Comparison of ENCODE assay signal across 13 mouse cellular contexts in genomic region chr12:21125675-21126470, GRCm38 (mm10).
DNase-seq lines count a peak whose midpoint lies in the region; ATAC-seq and TF ChIP-seq lines count a peak whose summit lies in the region.
"Had no signal": no experiment of that assay in that cellular context is flagged by ENCODE, and none has a peak within 500 bp of the region (broad histone marks: within the 10 kb centered on the region; RNA-seq: fewer than 3 reads in every experiment).

No protein-coding gene starts in this region.

- TF ChIP-seq CTCF in heart, adult 2 months (IDR thresholded peaks at IDR 0.05): no peak

- H3K9ac ChIP-seq in heart, embryonic 13.5 days: peak overlapping the region; percentile 5; the same call in 1 of the 2 replicates
- H3K9ac ChIP-seq in heart, adult 2 months (ENCODE audit: low read depth, low read length): no peak overlapping the region
- peak overlapping the region; percentile 3; the same call in 1 of the 2 replicates for H3K9ac ChIP-seq in hindbrain, embryonic 14.5 days
- H3K9ac ChIP-seq in stomach, embryonic 15.5 days: no peak overlapping the region

- no peaks in the 10 kb centered on the region for H3K36me3 ChIP-seq in heart, embryonic 13.5 days
- H3K36me3 ChIP-seq in heart, adult 2 months (ENCODE audit: control insufficient read depth, insufficient read depth, low read length): peaks cover 7% of the 10 kb centered on the region
- H3K36me3 ChIP-seq in megakaryocyte, embryonic 14.5 days (replicated peaks; ENCODE audit: low read length): peaks cover 3% of the 10 kb centered on the region
- H3K36me3 ChIP-seq in hindbrain, embryonic 14.5 days (replicated peaks; ENCODE audit: control insufficient read depth, insufficient read depth): no peaks in the 10 kb centered on the region
- H3K36me3 ChIP-seq in stomach, embryonic 15.5 days: no peaks in the 10 kb centered on the region

- H3K79me2 ChIP-seq in heart, adult 2 months (replicated peaks; ENCODE audit: control insufficient read depth, insufficient read depth, low read length): peaks cover 11% of the 10 kb centered on the region

- no peak for ATAC-seq in heart, embryonic 13.5 days (ENCODE audit: extremely low read depth, insufficient number of reproducible peaks, low FRiP score, low TSS enrichment)
- no peak for ATAC-seq in megakaryocyte, adult 5-6 weeks (ENCODE audit: poor library complexity, severe bottlenecking)
- ATAC-seq in hindbrain, embryonic 14.5 days (ENCODE audit: low FRiP score): no peak; the same call in 1 of the 2 replicates
- no peak for ATAC-seq in stomach, embryonic 15.5 days (ENCODE audit: insufficient read depth, low FRiP score, low read depth)

- 60% methylated on average over 10 of the region's 10 CpGs for WGBS in heart, embryonic 13.5 days
- WGBS in heart, adult 2 months: 60% methylated on average over 10 of the region's 10 CpGs
- 62% methylated on average over 10 of the region's 10 CpGs for WGBS in hindbrain, embryonic 14.5 days
- 49% methylated on average over 10 of the region's 10 CpGs for WGBS in stomach, embryonic 15.5 days

- intact Hi-C loops in heart, adult 2 months (cut with DNase I): no loop called here

- H3K4me1 ChIP-seq in heart, embryonic 13.5 days: peaks cover 58% of the 10 kb centered on the region
- H3K4me1 ChIP-seq in heart, adult 2 months (ENCODE audit: control insufficient read depth, insufficient read depth, low read length): peaks cover 28% of the 10 kb centered on the region
- peaks cover 100% of the 10 kb centered on the region for H3K4me1 ChIP-seq in megakaryocyte, embryonic 14.5 days
- H3K4me1 ChIP-seq in hindbrain, embryonic 14.5 days (replicated peaks; ENCODE audit: control insufficient read depth, insufficient read depth, low read length): peaks cover 24% of the 10 kb centered on the region
- H3K4me1 ChIP-seq in stomach, embryonic 15.5 days: peaks cover 19% of the 10 kb centered on the region; the same call in 1 of the 2 replicates

- no peaks in the 10 kb centered on the region for H3K27me3 ChIP-seq in heart, embryonic 13.5 days (replicated peaks)
- H3K27me3 ChIP-seq in heart, adult 2 months (ENCODE audit: control insufficient read depth, insufficient read depth, low read length): no peaks in the 10 kb centered on the region
- H3K27me3 ChIP-seq in megakaryocyte, embryonic 14.5 days (replicated peaks): no peaks in the 10 kb centered on the region
- no peaks in the 10 kb centered on the region for H3K27me3 ChIP-seq in hindbrain, embryonic 14.5 days (ENCODE audit: control insufficient read depth, insufficient read depth, low read length)
- H3K27me3 ChIP-seq in stomach, embryonic 15.5 days (replicated peaks): no peaks in the 10 kb centered on the region
- H3K27me3 ChIP-seq: CH12.LX had no signal

- TF ChIP-seq EP300 in heart, adult 2 months (IDR thresholded peaks at IDR 0.05; ENCODE audit: insufficient read depth, low read depth, low read length): no peak

- no peak for TF ChIP-seq POLR2A in heart, adult 2 months (IDR thresholded peaks at IDR 0.05; ENCODE audit: insufficient read depth, low read depth, low read length)

- H3K27ac ChIP-seq in heart, embryonic 13.5 days (replicated peaks): no peak overlapping the region
- no peak overlapping the region; the same call in 1 of the 2 replicates for H3K27ac ChIP-seq in heart, adult 2 months
- peak overlapping the region; percentile 65; the same call in 1 of the 2 replicates for H3K27ac ChIP-seq in hindbrain, embryonic 14.5 days
- 0 out of 2 replicates have a peak overlapping the region, but pooled peaks have one; percentile 16 for H3K27ac ChIP-seq in stomach, embryonic 15.5 days

- H3K9me3 ChIP-seq in heart, embryonic 13.5 days: no peaks in the 10 kb centered on the region
- no peaks in the 10 kb centered on the region for H3K9me3 ChIP-seq in megakaryocyte, embryonic 14.5 days
- H3K9me3 ChIP-seq in hindbrain, embryonic 14.5 days (ENCODE audit: control insufficient read depth, low read length): peaks cover 2% of the 10 kb centered on the region; the same call in 1 of the 2 replicates
- H3K9me3 ChIP-seq in stomach, embryonic 15.5 days: no peaks in the 10 kb centered on the region

- no peak overlapping the region for H3K4me2 ChIP-seq in heart, embryonic 13.5 days
- H3K4me2 ChIP-seq in hindbrain, embryonic 14.5 days (replicated peaks): no peak overlapping the region
- H3K4me2 ChIP-seq in stomach, embryonic 15.5 days: no peak overlapping the region

- DNase-seq in heart, adult 2 months: no peak
- no peak for DNase-seq in hindbrain, embryonic 14.5 days (ENCODE audit: low spot score)
- DNase-seq in layer of hippocampus, postnatal 25 days (ENCODE audit: extremely low spot score in 1 of 2, low spot score in 1 of 2): no peak
- no peak for DNase-seq in right cerebral cortex, adult 18-20 months
- DNase-seq: left cerebral cortex, postnatal 4 days; lung, adult 18-20 months; thymus, postnatal 36 days had no signal

- no peak overlapping the region for H3K4me3 ChIP-seq in heart, embryonic 13.5 days
- no peak overlapping the region for H3K4me3 ChIP-seq in heart, adult 2 months
- H3K4me3 ChIP-seq in megakaryocyte, embryonic 14.5 days (replicated peaks): peak overlapping the region; percentile 60
- no peak overlapping the region for H3K4me3 ChIP-seq in hindbrain, embryonic 14.5 days (replicated peaks; ENCODE audit: low read length)
- no peak overlapping the region for H3K4me3 ChIP-seq in stomach, embryonic 15.5 days (replicated peaks)
- H3K4me3 ChIP-seq: erythroblast, embryonic 14.5 days had no signal

Comparison
In these comparisons a context has a peak if more than half of its experiments do, and no peak if none do; other contexts are left out.
1. H3K9ac ChIP-seq: peak in heart, embryonic 13.5 days (single experiment) and hindbrain, embryonic 14.5 days (single experiment); none in heart, adult 2 months (single experiment) and stomach, embryonic 15.5 days (single experiment).
2. H3K27ac ChIP-seq: peak in hindbrain, embryonic 14.5 days (single experiment) and stomach, embryonic 15.5 days (single experiment); none in heart, embryonic 13.5 days (single experiment) and heart, adult 2 months (single experiment).